Mouse (Mus musculus): Measurements from ENCODE around the gene Grb2.

The Grb2 gene

GRCm38 (mm10) chr11:115626824-115627616 is 81.4 kb downstream of the Grb2 start:
- no peak for DNase-seq (ENCODE audit: low spot score)

GRCm38 (mm10) chr11:115625877-115626276 is 82.5 kb downstream of the Grb2 start:
- no peak for DNase-seq (ENCODE audit: low spot score)

- no peak for DNase-seq (ENCODE audit: low spot score)
Measured at GRCm38 (mm10) chr11:115623487-115624070, 84.8 kb downstream of the Grb2 start.

- DNase-seq (ENCODE audit: low spot score): no peak
Measured at GRCm38 (mm10) chr11:115619949-115620348, 88.4 kb downstream of the Grb2 start.

GRCm38 (mm10) chr11:115618732-115619516 is 89.5 kb downstream of the Grb2 start:
- no peak for DNase-seq (ENCODE audit: low spot score)

GRCm38 (mm10) chr11:115618001-115618400 is 90.4 kb downstream of the Grb2 start:
- no peak for DNase-seq (ENCODE audit: low spot score)

- DNase-seq (ENCODE audit: low spot score): no peak
Measured at GRCm38 (mm10) chr11:115616893-115617292, 91.5 kb downstream of the Grb2 start.

GRCm38 (mm10) chr11:115616371-115616770 is 92.0 kb downstream of the Grb2 start:
- no peak for DNase-seq (ENCODE audit: low spot score)

- no peak for DNase-seq (ENCODE audit: low spot score)
Measured at GRCm38 (mm10) chr11:115615875-115616274, 92.5 kb downstream of the Grb2 start.

GRCm38 (mm10) chr11:115615108-115615825 is 93.1 kb downstream of the Grb2 start:
- DNase-seq (ENCODE audit: low spot score): peak; percentile 39

- DNase-seq (ENCODE audit: low spot score): no peak
Measured at GRCm38 (mm10) chr11:115614346-115615107, 93.9 kb downstream of the Grb2 start.

- DNase-seq (ENCODE audit: low spot score): no peak
Measured at GRCm38 (mm10) chr11:115613138-115613945, 95.1 kb downstream of the Grb2 start.

- DNase-seq (ENCODE audit: low spot score): peak; percentile 92
Measured at GRCm38 (mm10) chr11:115612410-115613137, 95.8 kb downstream of the Grb2 start, which contains the start of gene Mif4gd. Mif4gd (minus strand) TSS chr11:115612969.

GRCm38 (mm10) chr11:115612059-115612409 is 96.4 kb downstream of the Grb2 start:
- peak; percentile 73 for DNase-seq (ENCODE audit: low spot score)

GRCm38 (mm10) chr11:115611173-115611572 is 97.2 kb downstream of the Grb2 start:
- no peak for DNase-seq (ENCODE audit: low spot score)

GRCm38 (mm10) chr11:115609576-115609975 is 98.8 kb downstream of the Grb2 start:
- no peak for DNase-seq (ENCODE audit: low spot score)

GRCm38 (mm10) chr11:115608421-115609399 is 99.7 kb downstream of the Grb2 start:
- DNase-seq (ENCODE audit: low spot score): no peak

- DNase-seq (ENCODE audit: low spot score): no peak
Measured at GRCm38 (mm10) chr11:115606733-115607132, 101.7 kb downstream of the Grb2 start.

GRCm38 (mm10) chr11:115604304-115604696 is 104.1 kb downstream of the Grb2 start:
- DNase-seq (ENCODE audit: low spot score): no peak
